Mouse (Mus musculus) hindbrain, postnatal 0 days (tissue): Measurements from ENCODE around the gene Pxk. TPM values are rescaled to one million over a fixed set of nuclear protein-coding genes. Genes with fewer than 3 reads are reported as not detected.
"Not testable (repeated sequence)": the region's sequence is repeated elsewhere in the genome, so short reads cannot be mapped to it uniquely, and the experiment has no call there.

Experiments used
- ATAC-seq: fragments of 200-750 bp; cut with Nextera tagmentation; 2 replicates; pipeline ENCODE4 v1.8.0; 2017; ENCODE audit warnings: mild to moderate bottlenecking, moderate TSS enrichment, moderate library complexity
- DNase-seq: peaks from one replicate; pipeline ENCODE4 v3.0.0-alpha.2; 2015; ENCODE audit warnings: low spot score
- H3K27ac ChIP-seq: fragments of 300-500 bp; sonication (generic); 2 replicates; pipeline ENCODE4 v1.5.1; 2014; ENCODE audit warnings: mild to moderate bottlenecking
- H3K27me3 ChIP-seq: fragments of 300-500 bp; sonication (generic); 2 replicates; pipeline ENCODE4 v1.6.1; 2014; ENCODE audit warnings: low read length, mixed read lengths; ENCODE audit not compliant: insufficient read depth
- H3K36me3 ChIP-seq: fragments of 300-500 bp; sonication (generic); 2 replicates; pipeline ENCODE4 v1.6.1; 2014; ENCODE audit warnings: low read length, mixed read lengths; ENCODE audit not compliant: insufficient read depth
- H3K4me1 ChIP-seq: fragments of 300-500 bp; sonication (generic); 2 replicates; pipeline ENCODE4 v1.6.1; 2014; ENCODE audit warnings: antibody characterized with exemption, low read length, mixed read lengths; ENCODE audit not compliant: insufficient read depth
- H3K4me2 ChIP-seq: fragments of 300-500 bp; sonication (generic); 2 replicates; pipeline ENCODE4 v1.6.1; 2014; ENCODE audit warnings: low read depth, mild to moderate bottlenecking, low read length, moderate library complexity, mixed read lengths
- H3K4me3 ChIP-seq: fragments of 300-500 bp; sonication (generic); 2 replicates; pipeline ENCODE4 v1.5.1; 2014; ENCODE audit warnings: low read length
- H3K9ac ChIP-seq: fragments of 300-500 bp; sonication (generic); replicated peaks from 2 replicates; pipeline ENCODE4 v1.6.1; 2014; ENCODE audit warnings: mild to moderate bottlenecking, low read length, moderate library complexity, mixed read lengths
- H3K9me3 ChIP-seq: fragments of 300-500 bp; sonication (generic); 2 replicates; pipeline ENCODE4 v1.6.1; 2016; ENCODE audit warnings: low read length, mixed read lengths
- CTCF ChIP-seq: IDR thresholded peaks from 2 replicates; pipeline ENCODE4 v1.5.1; 2016; ENCODE audit warnings: antibody characterized with exemption, control low read depth, low read depth
- WGBS: fragments of 180-500 bp; shearing (Covaris S2); extraction: QIAGEN DNeasy Blood & Tissue Kit; methylation state at CpG from one replicate; pipeline ENCODE4 v1.1.7; 2014; 5-methylcytosine and 5-hydroxymethylcytosine counted together
- polyA plus RNA-seq: library from polyadenylated mRNA; unstranded; fragments of >200 nt; fragmentation: Nextera tagmentation; extraction: Ambion mirVana; gene quantifications from 2 replicates; pipeline ENCODE4 v1.2.1, GENCODE M21; 2015
- total RNA-seq: library from RNA; depleted of rRNA; stranded (reverse); fragments of >200 nt; gene quantifications from 2 replicates; pipeline ENCODE4 v1.2.3, GENCODE M21; 2014

Pxk gene
- total and polyA plus RNA-seq, 2 experiments from 2014 or later: 36.3 to 57.4 TPM

- TF ChIP-seq CTCF: peak; percentile 41
- H3K9me3 ChIP-seq, H3K4me1 ChIP-seq, H3K27me3 ChIP-seq: not testable (repeated sequence)
- H3K9ac ChIP-seq: peak overlapping the region; percentile 33
- peak overlapping the region; percentile 76 for H3K27ac ChIP-seq
- H3K4me2 ChIP-seq: peak overlapping the region; percentile 73
- H3K36me3 ChIP-seq: peaks cover 13% of the 10 kb centered on the region
- DNase-seq (peak; percentile 68), ATAC-seq (0 out of 2 replicates have a peak, but pooled peaks have one; percentile 1)
- H3K4me3 ChIP-seq: peak overlapping the region; percentile 97
- whole genome bisulfite sequencing: 21% methylated on average over 5 of the region's 7 CpGs
Measured at GRCm38 (mm10) chr14:8173542-8174250, 75.7 kb downstream of the Pxk start.

DNA sequence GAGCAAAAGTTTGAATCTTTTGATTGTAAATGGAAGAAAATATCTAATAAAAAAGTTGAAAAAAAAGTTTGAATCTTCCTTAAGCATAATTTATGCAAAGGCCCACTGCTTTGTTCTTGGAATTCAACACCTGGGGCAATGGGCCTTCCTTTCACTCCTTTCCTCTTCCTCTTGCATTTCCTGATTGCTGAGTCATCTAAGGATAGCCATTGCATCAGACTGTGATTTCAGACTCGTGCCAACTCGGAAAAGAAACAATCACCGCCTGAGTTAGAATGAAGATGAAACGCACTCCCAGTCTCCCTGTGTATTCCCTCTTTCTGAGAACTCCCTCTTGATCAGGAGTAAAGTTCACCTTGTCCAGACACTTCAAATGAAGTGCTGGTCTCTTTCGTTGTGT lies 76.6 kb downstream of the Pxk start:
- Histone ChIP-seq H3K4me3 (no peak overlapping the region), H3K27me3 (no peaks in the 10 kb centered on the region), H3K9me3 (no peaks in the 10 kb centered on the region), H3K27ac (no peak overlapping the region), H3K4me1 (no peaks in the 10 kb centered on the region), H3K4me2 (no peak overlapping the region), H3K36me3 (peaks cover 4% of the 10 kb centered on the region; the same call in 1 of the 2 replicates), H3K9ac (no peak overlapping the region)
- 86% methylated on average over 5 of the region's 5 CpGs for WGBS
- DNase-seq (no peak), ATAC-seq (no peak)
- TF ChIP-seq CTCF: no peak

GRCm38 (mm10) chr14:8176251-8176650 lies 78.2 kb downstream of the Pxk start:
- no peak for ATAC-seq
- WGBS: 53% methylated on average over 5 of the region's 5 CpGs
- no peak overlapping the region for H3K4me3 ChIP-seq

GRCm38 (mm10) chr14:8180371-8181035 lies 82.5 kb downstream of the Pxk start:
- no peak for ATAC-seq
- Histone ChIP-seq H3K27ac (no peak overlapping the region), H3K9ac (no peak overlapping the region), H3K4me3 (no peak overlapping the region), H3K27me3 (no peaks in the 10 kb centered on the region), H3K36me3 (no peaks in the 10 kb centered on the region), H3K4me1 (no peaks in the 10 kb centered on the region), H3K9me3 (no peaks in the 10 kb centered on the region), H3K4me2 (no peak overlapping the region)
- 74% methylated on average over 4 of the region's 4 CpGs for WGBS
- no peak for DNase-seq
- no peak for TF ChIP-seq CTCF

More at GRCm38 (mm10) chr14:8176251-8176650, 78.2 kb downstream of the Pxk start:
- H3K4me1 ChIP-seq: no peaks in the 10 kb centered on the region
- no peaks in the 10 kb centered on the region for H3K36me3 ChIP-seq
- no peaks in the 10 kb centered on the region for H3K9me3 ChIP-seq
- H3K9ac ChIP-seq: no peak overlapping the region
- H3K4me2 ChIP-seq: no peak overlapping the region
- TF ChIP-seq CTCF: no peak
- H3K27ac ChIP-seq: no peak overlapping the region
- no peaks in the 10 kb centered on the region for H3K27me3 ChIP-seq
- DNase-seq: no peak

DNA sequence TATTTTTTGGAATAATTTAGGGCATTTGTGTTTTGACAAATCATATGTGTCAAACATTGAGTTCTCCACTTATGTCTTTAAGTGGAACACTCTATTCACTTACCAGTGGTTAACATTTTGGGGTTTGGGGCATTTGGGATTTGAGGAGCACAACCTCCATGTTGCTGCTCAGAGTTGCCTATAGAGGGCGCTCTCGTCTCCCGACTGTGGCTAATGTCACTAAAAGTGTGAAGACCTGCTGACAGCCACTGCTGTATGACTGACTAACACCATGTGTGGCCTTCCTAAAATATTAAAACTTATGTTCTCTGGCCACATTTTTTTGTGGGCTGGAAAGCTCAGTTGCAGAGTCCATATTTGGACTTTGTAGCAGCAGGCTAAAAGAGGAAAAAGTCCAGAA lies 85.3 kb downstream of the Pxk start:
- no peak overlapping the region for H3K4me3 ChIP-seq
- no peak; the same call in 1 of the 2 replicates for TF ChIP-seq CTCF
- no peak for ATAC-seq
- 67% methylated on average over 3 of the region's 3 CpGs for WGBS
- H3K27me3 ChIP-seq: no peaks in the 10 kb centered on the region
- no peak overlapping the region for H3K4me2 ChIP-seq
- H3K36me3 ChIP-seq: no peaks in the 10 kb centered on the region
- no peak overlapping the region for H3K9ac ChIP-seq
- no peak overlapping the region for H3K27ac ChIP-seq
- DNase-seq: no peak
- no peaks in the 10 kb centered on the region for H3K4me1 ChIP-seq
- H3K9me3 ChIP-seq: no peaks in the 10 kb centered on the region

DNA sequence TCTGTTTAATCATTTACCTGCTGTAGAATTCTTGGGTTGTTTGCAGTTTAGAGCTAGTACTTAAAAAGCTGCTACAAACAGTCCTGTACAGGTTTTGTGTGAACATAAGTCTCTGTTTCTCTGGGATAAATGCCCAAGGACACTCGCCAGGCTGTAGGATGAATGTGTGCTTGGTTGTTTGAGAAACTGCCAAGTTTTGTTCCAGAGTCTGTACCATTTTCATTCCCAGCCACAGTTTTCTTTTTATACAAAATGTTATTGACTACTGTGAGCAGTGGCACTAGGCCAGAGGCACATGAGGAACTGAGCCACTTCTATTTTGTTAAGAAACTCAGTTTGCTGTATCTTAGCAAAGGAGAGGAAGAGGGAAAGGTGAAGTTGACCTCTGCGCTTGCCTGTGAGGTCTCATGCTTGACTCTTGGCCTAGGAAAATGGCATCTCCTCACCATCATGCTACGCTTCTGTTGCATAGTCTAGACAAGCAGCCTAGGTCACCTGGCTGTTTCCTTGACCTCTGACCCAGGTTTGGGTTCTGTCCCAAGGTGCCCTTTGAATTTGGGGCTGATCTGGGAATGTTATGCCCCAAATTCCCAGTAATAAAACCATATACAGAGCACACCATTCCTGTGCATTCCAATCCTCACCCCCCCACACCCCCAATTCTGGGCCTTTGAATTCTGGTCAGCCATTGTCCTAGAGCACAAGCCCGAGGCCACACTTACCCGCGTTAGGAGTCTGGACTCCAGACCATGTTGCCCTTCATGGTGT lies 88.5 kb downstream of the Pxk start:
- no peak for ATAC-seq
- peak; percentile 51 for DNase-seq
- Histone ChIP-seq H3K4me2 (no peak overlapping the region), H3K36me3 (no peaks in the 10 kb centered on the region), H3K9me3 (no peaks in the 10 kb centered on the region), H3K4me1 (no peaks in the 10 kb centered on the region), H3K9ac (no peak overlapping the region), H3K4me3 (no peak overlapping the region), H3K27me3 (no peaks in the 10 kb centered on the region), H3K27ac (0 out of 2 replicates have a peak overlapping the region, but pooled peaks have one; percentile 36)
- 77% methylated on average over 6 of the region's 6 CpGs for WGBS
- no peak for TF ChIP-seq CTCF
